Mouse (Mus musculus): ENCODE data around the gene Col9a2.

GRCm38 (mm10) chr4:121103304-121103703, 64.1 kb downstream of the Col9a2 start:
- TF ChIP-seq EP300 (optimal IDR thresholded peaks at IDR 0.05) (no peak), CTCF (IDR thresholded peaks at IDR 0.05; ENCODE audit: low read depth) (no peak)
